Mouse (Mus musculus): Measurements from ENCODE around the gene Kazn.

Kazn gene

GRCm38 (mm10) chr4:142077572-142078271, 161.5 kb downstream of the Kazn start:
- peak in 1 of 2 experiments; percentile 23 for DNase-seq (ENCODE audit: low spot score in 2 of 2)

GRCm38 (mm10) chr4:142076883-142077282, 162.3 kb downstream of the Kazn start:
- DNase-seq (ENCODE audit: low spot score in 2 of 2): no peak

- no peak for DNase-seq (ENCODE audit: low spot score in 2 of 2)
Observed at GRCm38 (mm10) chr4:142075931-142076330, 163.3 kb downstream of the Kazn start.

- no peak for DNase-seq (ENCODE audit: low spot score in 2 of 2)
Observed at GRCm38 (mm10) chr4:142074060-142074732, 165.0 kb downstream of the Kazn start.

GRCm38 (mm10) chr4:142071243-142071991, 167.8 kb downstream of the Kazn start:
- no peak for DNase-seq (ENCODE audit: low spot score in 2 of 2)

- no peak for DNase-seq (ENCODE audit: low spot score in 2 of 2)
Observed at GRCm38 (mm10) chr4:142070840-142071239, 168.4 kb downstream of the Kazn start.

- no peak for DNase-seq (ENCODE audit: low spot score in 2 of 2)
Observed at GRCm38 (mm10) chr4:142068899-142069812, 170.0 kb downstream of the Kazn start.

GRCm38 (mm10) chr4:142066576-142066975, 172.6 kb downstream of the Kazn start:
- no peak for DNase-seq (ENCODE audit: low spot score in 2 of 2)

- DNase-seq (ENCODE audit: low spot score in 2 of 2): no peak
Observed at GRCm38 (mm10) chr4:142065835-142066234, 173.4 kb downstream of the Kazn start.

- DNase-seq (ENCODE audit: low spot score in 2 of 2): no peak
Observed at GRCm38 (mm10) chr4:142065270-142065669, 173.9 kb downstream of the Kazn start.

- DNase-seq (ENCODE audit: low spot score in 2 of 2): no peak
Observed at GRCm38 (mm10) chr4:142064582-142065228, 174.5 kb downstream of the Kazn start.

GRCm38 (mm10) chr4:142063057-142063534, 176.1 kb downstream of the Kazn start:
- DNase-seq (ENCODE audit: low spot score in 2 of 2): no peak

GRCm38 (mm10) chr4:142061485-142062240, 177.5 kb downstream of the Kazn start:
- no peak for DNase-seq (ENCODE audit: low spot score in 2 of 2)

GRCm38 (mm10) chr4:142060455-142061378, 178.5 kb downstream of the Kazn start:
- no peak for DNase-seq (ENCODE audit: low spot score in 2 of 2)

GRCm38 (mm10) chr4:142059841-142060193, 179.4 kb downstream of the Kazn start:
- no peak for DNase-seq (ENCODE audit: low spot score in 2 of 2)

GRCm38 (mm10) chr4:142059113-142059840, 179.9 kb downstream of the Kazn start:
- DNase-seq (ENCODE audit: low spot score in 2 of 2): no peak

GRCm38 (mm10) chr4:142057529-142058216, 181.5 kb downstream of the Kazn start:
- no peak for DNase-seq (ENCODE audit: low spot score in 2 of 2)

- DNase-seq (ENCODE audit: low spot score in 2 of 2): no peak
Observed at GRCm38 (mm10) chr4:142055600-142055999, 183.6 kb downstream of the Kazn start.

All from frontal cortex, postnatal 14 days (tissue).